Comparison of ENCODE assay signal across 8 mouse cellular contexts in genomic region chr5:58736610-58737009, GRCm38 (mm10).
A peak's percentile ranks its signal among the peaks of the same experiment; 100 is the strongest.
DNase-seq lines count a peak whose midpoint lies in the region; ATAC-seq lines count a peak whose summit lies in the region.

No protein-coding gene starts in this region.

- no peak overlapping the region for H3K4me3 ChIP-seq in forebrain, embryonic 11.5 days (ENCODE audit: low read depth, low read length)
- no peak overlapping the region for H3K4me3 ChIP-seq in forebrain, embryonic 15.5 days

- H3K4me1 ChIP-seq in forebrain, embryonic 11.5 days (replicated peaks; ENCODE audit: control insufficient read depth, insufficient read depth, low read length) = no peaks in the 10 kb centered on the region
- peaks cover 6% of the 10 kb centered on the region for H3K4me1 ChIP-seq in forebrain, embryonic 15.5 days

- H3K9me3 ChIP-seq in forebrain, embryonic 11.5 days (ENCODE audit: control insufficient read depth, low read length) = no peaks in the 10 kb centered on the region
- H3K9me3 ChIP-seq in forebrain, embryonic 15.5 days = no peaks in the 10 kb centered on the region

- H3K27ac ChIP-seq in forebrain, embryonic 11.5 days (ENCODE audit: low read depth, low read length) = no peak overlapping the region
- no peak overlapping the region for H3K27ac ChIP-seq in forebrain, embryonic 15.5 days (replicated peaks)

- no peak overlapping the region for H3K4me2 ChIP-seq in forebrain, embryonic 11.5 days (ENCODE audit: low read depth, low read length, severe bottlenecking)
- no peak overlapping the region for H3K4me2 ChIP-seq in forebrain, embryonic 15.5 days (replicated peaks)

- no peaks in the 10 kb centered on the region for H3K36me3 ChIP-seq in forebrain, embryonic 11.5 days (ENCODE audit: control insufficient read depth, insufficient read depth, low read length)
- no peaks in the 10 kb centered on the region for H3K36me3 ChIP-seq in forebrain, embryonic 15.5 days

- H3K9ac ChIP-seq in forebrain, embryonic 11.5 days (ENCODE audit: low read length) = no peak overlapping the region
- H3K9ac ChIP-seq in forebrain, embryonic 15.5 days (replicated peaks) = no peak overlapping the region

- WGBS in forebrain, embryonic 11.5 days = 64% methylated on average over 9 of the region's 9 CpGs
- WGBS in forebrain, embryonic 15.5 days = 66% methylated on average over 9 of the region's 9 CpGs

- DNase-seq in forebrain, embryonic 11.5 days (ENCODE audit: low spot score) = peak; percentile 61
- DNase-seq in 3T3-L1 (ENCODE audit: low read depth, low spot score) = peak; percentile 83
- peak; percentile 70 for DNase-seq in adrenal gland, postnatal 14 days
- peak; percentile 25 for DNase-seq in fibroblast of lung, adult 2 months (ENCODE audit: low read depth)
- peak; percentile 73 to 75 for DNase-seq in kidney, postnatal 4 days
- peak; percentile 44 for DNase-seq in lung, postnatal 14 days
- peak; percentile 23 for DNase-seq in thymus, postnatal 25 days

- no peaks in the 10 kb centered on the region for H3K27me3 ChIP-seq in forebrain, embryonic 11.5 days (ENCODE audit: control insufficient read depth, insufficient read depth, low read length)
- no peaks in the 10 kb centered on the region for H3K27me3 ChIP-seq in forebrain, embryonic 15.5 days

- ATAC-seq in forebrain, embryonic 11.5 days (replicated peaks; ENCODE audit: low FRiP score) = no peak
- no peak for ATAC-seq in forebrain, embryonic 15.5 days (replicated peaks)

Comparison
In these comparisons a context has a peak if more than half of its experiments do, and no peak if none do; other contexts are left out.
1. DNase-seq: peak in every context shown above with its lines; median percentile 83 in 3T3-L1; 74 in kidney, postnatal 4 days; 70 in adrenal gland, postnatal 14 days; 61 in forebrain, embryonic 11.5 days; 44 in lung, postnatal 14 days; 25 in fibroblast of lung, adult 2 months; 23 in thymus, postnatal 25 days.